Mouse (Mus musculus) urinary bladder, postnatal 25 days (tissue): ENCODE results near the gene Ppp2r1b.

Experiments
- DNase-seq: peaks from one replicate; pipeline ENCODE4 v3.0.0; 2022; ENCODE audit warnings: low spot score

Gene Ppp2r1b

DNA sequence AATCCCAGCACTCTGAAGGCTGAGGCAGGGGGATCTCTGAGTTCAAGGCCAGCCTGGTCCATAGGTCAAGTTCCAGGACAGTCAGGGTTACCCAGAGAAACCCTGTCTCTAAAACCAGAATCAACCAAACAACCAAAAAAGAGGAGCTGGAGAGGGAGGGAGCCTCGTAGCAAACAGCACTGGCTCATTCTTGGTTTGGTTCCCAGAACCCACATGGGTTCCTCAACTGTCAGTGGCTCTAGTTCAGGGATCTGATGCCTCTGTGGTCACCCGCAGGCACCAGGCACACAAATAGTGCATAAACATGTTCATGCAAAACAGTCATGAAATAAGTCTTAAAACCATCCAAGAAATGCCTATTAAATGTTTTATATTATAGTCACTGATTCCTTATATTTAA lies 23.1 kb downstream of the Ppp2r1b start:
- DNase-seq = no peak

DNA sequence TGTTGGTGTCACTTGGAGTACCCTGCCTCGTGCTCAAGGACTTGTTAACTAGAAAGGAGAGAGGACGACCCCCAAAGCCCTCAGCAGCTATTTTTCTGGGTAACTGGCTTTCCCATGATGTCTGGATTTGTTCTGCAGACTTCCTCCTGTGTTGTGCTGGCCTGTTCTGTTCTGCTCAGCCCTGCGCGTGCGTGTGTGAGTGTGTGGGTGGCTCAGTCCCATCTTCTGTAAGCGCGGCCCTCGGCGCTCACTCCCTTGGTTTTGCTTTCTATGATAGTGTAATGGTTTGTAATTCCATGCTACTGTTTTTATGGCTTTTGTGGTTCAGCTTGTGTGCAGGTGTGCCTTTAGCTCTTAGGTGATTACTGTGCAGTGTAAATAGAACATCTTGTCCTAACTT lies 28.1 kb downstream of the Ppp2r1b start:
- DNase-seq = no peak

DNA sequence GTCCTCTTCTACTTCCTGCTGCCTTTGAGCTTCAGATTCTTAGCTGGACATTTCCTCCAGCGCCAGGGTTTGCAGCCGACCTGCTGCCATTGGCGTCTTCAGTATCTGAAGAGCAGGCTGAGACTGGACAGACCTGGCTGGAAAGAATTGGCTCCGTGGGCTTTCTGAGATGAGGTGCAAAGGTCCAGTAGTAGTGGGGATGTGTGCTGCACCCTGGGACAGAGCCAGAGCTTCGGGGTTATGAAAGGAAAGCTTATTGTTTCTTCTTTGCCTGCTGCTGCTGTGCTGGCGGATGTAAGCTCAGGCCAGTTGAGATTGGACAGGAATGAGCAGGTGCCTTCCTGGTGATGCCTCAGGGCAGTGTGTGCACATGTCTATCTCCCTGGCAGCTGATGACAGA lies 28.9 kb downstream of the Ppp2r1b start:
- no peak for DNase-seq

GRCm38 (mm10) chr9:50875470-50875869 lies 30.4 kb downstream of the Ppp2r1b start:
- no peak for DNase-seq

DNA sequence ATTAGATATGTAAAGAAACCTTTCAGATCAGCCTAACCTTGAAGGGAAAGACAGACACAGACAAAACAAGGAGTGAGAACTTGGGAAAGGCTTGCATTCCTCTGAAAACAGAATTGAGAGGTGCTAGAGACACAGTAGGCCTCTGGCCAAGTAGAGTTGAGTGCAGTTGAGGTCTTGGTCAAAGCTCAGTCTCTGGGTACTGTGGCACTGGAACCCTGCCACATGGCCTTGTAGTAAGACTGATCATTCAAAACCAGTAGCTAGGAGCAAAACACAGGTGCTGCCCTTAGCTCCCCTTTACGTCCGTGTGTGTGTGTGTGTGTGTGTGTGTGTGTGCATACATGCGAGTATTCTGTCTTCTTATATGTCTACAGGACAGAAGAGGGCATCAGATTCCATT lies 31.2 kb downstream of the Ppp2r1b start:
- DNase-seq = no peak

DNA sequence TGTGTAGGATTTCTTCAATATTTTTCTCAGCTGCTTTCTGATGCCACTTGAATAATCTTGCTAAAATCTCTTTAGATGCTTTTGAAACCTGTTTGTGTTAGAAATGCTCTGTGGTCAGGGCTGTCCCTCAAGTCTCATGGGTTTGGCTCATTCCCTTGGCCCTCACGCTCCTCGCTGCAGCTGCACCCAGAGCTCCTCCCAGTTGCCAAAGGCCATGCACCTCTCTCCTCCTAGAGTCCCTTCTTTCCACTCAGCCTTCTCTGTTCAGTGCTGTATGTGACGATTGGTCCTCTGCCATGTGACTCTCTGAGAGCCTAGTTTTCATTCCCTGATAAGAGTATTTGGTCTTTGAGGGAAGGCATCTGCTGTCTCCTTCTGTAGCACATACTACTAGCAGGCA lies 32.3 kb downstream of the Ppp2r1b start:
- no peak for DNase-seq

- DNase-seq = no peak
Measured at GRCm38 (mm10) chr9:50882183-50882582, 37.1 kb downstream of the Ppp2r1b start.

DNA sequence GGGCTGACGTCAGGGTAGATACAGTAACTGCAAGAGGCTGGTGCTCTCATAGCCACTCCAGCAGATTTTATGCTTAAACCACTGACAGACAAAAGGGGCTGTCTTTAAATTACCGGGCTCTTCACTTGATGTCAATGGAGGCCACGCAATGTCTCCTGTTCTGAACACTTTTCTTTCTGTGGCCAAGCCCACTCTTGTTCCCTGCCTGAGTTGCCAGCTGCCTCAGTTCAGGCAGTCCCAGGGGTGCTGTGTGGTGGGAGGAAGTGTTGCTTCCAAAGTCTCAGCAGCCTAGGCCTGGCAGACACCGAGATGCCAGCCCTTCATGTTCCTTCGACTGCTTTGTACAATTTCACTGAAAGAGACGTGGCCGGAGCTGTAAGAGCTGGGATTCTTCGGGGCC lies 39.0 kb downstream of the Ppp2r1b start:
- no peak for DNase-seq

- DNase-seq = no peak
Measured at GRCm38 (mm10) chr9:50884741-50885599, 39.9 kb downstream of the Ppp2r1b start.

GRCm38 (mm10) chr9:50885600-50885987 lies 40.5 kb downstream of the Ppp2r1b start:
- no peak for DNase-seq

DNA sequence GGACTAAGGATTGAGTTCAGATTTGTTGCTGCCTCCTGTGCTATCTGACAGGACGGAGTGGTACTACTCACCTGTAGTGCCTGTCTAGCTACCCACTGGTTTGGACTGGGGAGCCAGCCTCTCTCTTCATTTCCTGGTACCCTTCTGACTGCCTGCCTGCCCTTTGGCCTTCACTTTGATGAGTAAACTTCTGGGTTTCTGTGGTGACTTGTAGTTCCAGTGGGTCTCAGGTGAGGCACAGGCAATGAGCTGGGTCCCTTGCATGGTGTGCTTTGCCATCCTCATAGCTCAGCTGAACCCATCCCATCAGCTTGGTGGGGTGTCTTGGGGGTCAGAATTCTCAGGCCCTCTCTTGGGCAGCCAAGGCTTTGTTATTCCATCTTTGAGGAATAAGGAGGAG lies 41.8 kb downstream of the Ppp2r1b start:
- no peak for DNase-seq

DNA sequence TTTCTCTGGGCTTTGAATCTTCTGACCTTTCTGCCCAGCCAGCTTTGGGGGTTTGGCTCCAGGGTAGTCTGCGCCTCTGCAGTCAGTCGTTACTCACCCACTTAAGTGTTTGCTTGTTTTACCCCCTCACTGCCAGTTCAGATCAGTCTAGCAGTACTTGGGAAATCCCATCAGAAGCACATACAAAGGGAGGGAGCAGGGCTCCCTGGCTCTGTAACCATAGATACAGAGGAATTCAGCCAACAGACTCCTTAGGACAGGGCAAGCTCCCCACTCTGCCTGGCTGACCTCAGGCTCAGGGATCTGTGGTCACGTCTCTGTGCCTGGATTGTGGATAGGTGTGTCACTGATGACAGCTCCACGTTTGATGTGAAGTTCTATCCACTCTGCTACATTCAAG lies 42.2 kb downstream of the Ppp2r1b start:
- no peak for DNase-seq

DNA sequence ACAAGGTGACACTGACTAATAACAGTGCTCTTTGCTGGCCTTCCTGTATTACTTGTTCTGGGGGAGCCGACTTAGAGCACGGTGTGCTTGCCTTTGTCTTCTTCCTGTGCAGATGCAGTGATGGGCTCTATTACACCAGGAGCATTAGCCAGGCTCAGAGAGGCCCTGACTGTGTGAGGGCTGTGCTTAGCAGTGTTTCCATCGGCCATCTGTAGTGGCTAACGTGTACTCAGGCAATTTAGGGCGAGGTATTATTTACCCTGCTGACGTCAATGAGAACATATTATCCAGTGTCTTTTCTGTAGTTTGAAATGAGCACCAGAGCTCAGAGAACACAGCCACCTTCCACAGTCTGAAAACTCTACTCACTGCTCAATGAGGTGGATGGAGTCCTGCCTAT lies 44.1 kb downstream of the Ppp2r1b start:
- DNase-seq = no peak

DNA sequence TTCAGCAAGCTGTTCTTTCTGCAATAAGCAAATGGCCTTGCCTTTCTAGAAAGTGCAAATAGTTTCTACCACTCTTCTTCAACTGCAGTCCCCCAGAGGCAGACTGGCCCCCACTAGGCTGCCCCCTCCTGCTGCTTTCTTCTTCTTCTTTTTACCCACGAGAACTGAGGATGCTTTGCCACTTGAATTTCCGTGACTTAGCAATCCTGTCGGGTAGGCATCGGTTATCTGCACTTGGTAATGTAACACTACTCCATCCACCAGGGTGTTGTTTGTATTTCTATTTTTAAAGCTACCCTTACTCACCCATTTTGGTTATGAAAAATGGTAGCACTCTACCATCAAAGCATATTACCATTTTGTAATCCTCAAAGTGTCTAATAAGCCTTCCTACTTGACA lies 44.9 kb downstream of the Ppp2r1b start:
- no peak for DNase-seq

DNA sequence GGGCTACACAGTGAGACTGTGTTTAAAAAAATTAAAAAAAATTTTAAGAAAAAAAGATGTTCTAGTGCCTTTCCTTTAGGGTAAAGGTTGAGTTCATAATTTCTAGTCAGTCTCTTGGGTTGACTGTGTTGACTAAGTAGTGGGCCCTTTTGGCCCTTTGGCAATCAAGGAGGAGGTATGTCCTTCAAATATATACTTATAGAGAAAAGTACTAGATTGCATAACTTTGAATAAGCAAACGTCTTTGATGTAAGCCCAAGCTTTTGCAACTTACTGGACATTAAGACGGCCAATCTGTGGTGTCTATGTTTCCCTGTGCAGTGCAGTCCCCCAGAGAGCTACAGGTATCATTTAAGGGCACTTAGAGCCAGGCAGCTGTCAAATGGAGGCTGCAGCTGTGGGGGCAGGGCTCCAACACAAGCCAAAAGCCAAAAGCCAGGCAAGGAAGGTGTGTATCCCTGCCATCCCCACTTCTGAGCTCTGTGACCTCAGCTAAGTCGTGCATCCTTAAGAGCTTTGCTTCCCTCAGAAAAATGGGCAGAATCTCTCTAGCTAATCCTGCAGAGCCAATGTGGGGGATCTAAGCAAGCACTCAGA lies 45.5 kb downstream of the Ppp2r1b start:
- no peak for DNase-seq

- no peak for DNase-seq
Measured at GRCm38 (mm10) chr9:50893665-50894064, 48.6 kb downstream of the Ppp2r1b start.

- DNase-seq = no peak
Measured at GRCm38 (mm10) chr9:50900026-50900920, 55.2 kb downstream of the Ppp2r1b start.

DNA sequence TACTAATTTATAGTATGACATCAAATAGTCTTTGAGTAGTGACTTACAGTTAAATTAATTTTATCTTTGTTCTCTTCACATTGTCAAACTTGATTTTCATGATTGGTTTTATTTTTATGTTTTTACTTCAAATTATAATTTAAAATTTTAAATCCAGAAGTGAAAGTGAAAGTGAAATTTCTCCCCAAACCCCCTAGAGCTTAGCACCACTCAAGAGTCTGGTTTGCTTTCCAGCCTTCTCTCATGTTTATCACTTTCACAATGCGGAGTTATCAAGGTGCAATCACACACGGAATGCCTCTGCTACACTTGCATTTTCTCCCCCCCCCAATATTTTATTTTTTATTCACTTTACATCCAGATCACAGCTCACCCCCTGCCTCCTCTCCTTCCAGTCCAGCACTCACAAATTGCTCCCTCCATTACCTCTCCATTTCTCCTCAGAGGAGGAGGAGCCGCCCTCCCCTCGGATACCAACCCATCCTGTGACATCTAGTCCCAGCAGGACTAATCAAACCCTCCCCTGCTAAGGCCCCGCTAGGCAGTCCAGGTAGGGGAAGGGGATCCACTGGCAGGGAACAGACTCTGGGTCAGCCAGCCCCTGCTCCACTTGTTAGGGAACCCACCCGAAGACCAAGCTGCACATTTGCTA lies 59.2 kb downstream of the Ppp2r1b start:
- no peak for DNase-seq

GRCm38 (mm10) chr9:50905321-50905720 lies 60.2 kb downstream of the Ppp2r1b start:
- DNase-seq = no peak

DNA sequence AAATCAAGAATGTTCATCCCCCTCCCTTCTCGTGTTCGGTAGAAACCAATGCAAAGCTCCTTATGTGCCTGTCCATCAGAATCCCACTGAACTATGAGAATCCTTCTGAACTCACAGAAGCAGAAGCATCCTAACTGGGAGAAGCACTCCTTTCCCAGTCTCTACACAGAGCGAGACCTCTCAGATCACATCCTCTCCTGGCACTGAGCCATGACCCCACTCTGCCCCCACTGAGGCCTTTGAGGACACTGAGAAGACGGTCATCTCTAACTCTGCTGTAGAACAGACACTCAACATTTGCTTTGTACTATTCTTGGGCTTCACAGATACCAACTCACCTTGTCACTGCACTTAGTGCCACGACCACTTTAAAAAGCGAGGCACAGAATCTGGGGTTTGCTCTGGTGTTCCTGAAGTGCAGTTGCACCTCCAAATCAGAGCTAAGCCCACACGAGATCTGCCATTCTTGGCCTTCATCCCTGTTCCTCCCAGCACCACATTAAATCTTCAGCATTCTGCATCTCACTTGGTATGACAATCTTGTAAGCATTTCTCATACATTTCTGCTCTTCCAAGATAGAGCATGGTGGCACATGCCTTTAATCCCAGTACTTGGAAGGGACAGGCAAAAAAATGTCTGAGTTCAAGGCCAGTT lies 66.9 kb downstream of the Ppp2r1b start:
- no peak for DNase-seq

- DNase-seq = no peak
Measured at GRCm38 (mm10) chr9:50918131-50918530, 73.0 kb downstream of the Ppp2r1b start.

DNA sequence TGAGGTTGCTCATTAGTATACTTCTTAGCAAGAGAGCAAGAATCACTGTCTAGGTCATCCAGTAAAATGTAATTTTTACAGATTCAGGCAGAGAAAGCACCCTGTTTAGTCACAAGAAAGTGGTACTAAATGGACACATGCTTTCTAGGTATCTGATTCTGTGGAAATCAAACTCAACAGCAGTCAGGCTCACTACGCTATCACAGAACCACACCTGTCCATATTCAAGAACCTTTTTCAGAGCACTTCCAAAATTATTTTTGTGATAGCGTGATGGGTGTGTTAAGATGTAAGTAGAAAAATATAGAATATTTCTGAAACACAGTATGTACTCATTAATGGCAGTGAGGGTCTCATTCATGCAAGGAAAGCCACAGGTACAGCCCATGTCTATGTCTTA lies 74.5 kb downstream of the Ppp2r1b start:
- no peak for DNase-seq
